Mouse (Mus musculus) heart, adult 2 months (tissue): ENCODE data around the gene Ctsh.

Experiments
- CTCF ChIP-seq: fragments of 200-600 bp; IDR thresholded peaks from 2 replicates; pipeline ENCODE4 v1.8.1; 2022; ENCODE audit warnings: antibody characterized with exemption, mild to moderate bottlenecking, moderate library complexity
- EP300 ChIP-seq: fragments of 200-500 bp; IDR thresholded peaks from 2 replicates; pipeline ENCODE4 v1.6.1; 2011; ENCODE audit warnings: low read depth, low read length, control low read depth; ENCODE audit not compliant: insufficient read depth
- POLR2A ChIP-seq: fragments of 200-500 bp; IDR thresholded peaks from 2 replicates; pipeline ENCODE4 v1.6.1; 2011; ENCODE audit warnings: mild to moderate bottlenecking, low read depth, low read length, control low read depth; ENCODE audit not compliant: insufficient read depth

DNA sequence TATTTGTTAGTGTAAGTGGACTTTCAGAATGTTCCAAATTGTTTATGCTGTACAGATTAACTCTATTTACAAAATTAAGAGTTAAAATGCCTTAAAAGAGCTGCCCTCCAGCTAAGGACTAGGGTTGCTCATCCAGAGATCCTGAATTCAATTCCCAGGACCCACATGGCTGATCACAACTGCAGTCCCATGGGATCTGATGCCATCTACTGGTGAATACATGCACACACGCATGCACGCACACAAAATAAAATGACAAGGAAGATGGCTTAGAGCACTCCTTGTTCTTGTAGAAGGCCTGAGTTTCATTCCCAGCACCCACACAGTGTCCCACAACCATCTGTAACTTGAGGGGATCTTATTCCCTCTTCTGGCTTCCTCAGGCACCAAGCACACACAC, 46.8 kb downstream of the Ctsh start:
- TF ChIP-seq POLR2A (no peak), CTCF (peak; percentile 74), EP300 (no peak)
